Mouse (Mus musculus) liver, embryonic 18 days (tissue): Measurements from ENCODE around the gene E130218I03Rik. TPM values are rescaled to one million over a fixed set of nuclear protein-coding genes. Genes with fewer than 3 reads are reported as not detected.

Experiments used
- polyA plus RNA-seq: library from polyadenylated mRNA; depleted of rRNA; stranded (reverse); fragments of >200 nt; gene quantifications from 2 replicates; pipeline ENCODE4 v1.2.3, GENCODE M21; 2012; rRNA removed

The E130218I03Rik gene
- polyA plus RNA-seq, result not detected in 2 replicates

GRCm38 (mm10) chr4:134243516-134244250, at the start of gene E130218I03Rik:
E130218I03Rik (plus strand) TSS chr4:134243662.

GRCm38 (mm10) chr4:134202904-134203303, 40.6 kb upstream of the E130218I03Rik start, which contains the start of gene Gm7534:
Gm7534 (minus strand) TSS chr4:134203004.

GRCm38 (mm10) chr4:134227194-134227593, 16.3 kb upstream of the E130218I03Rik start, which contains the start of gene Catsper4:
Catsper4 (minus strand) TSS chr4:134227383.

GRCm38 (mm10) chr4:134238279-134238651, 5.2 kb upstream of the E130218I03Rik start, which contains the start of gene Cnksr1:
Cnksr1 (minus strand) TSS chr4:134238399.

GRCm38 (mm10) chr4:134245148-134245843, 1.8 kb downstream of the E130218I03Rik start, which contains the start of gene Zfp593:
Zfp593 (minus strand) TSS chr4:134245592.

GRCm38 (mm10) chr4:134246719-134247258, 3.3 kb downstream of the E130218I03Rik start, which contains the start of gene Gm30191:
Gm30191 (plus strand) TSS chr4:134246935.

GRCm38 (mm10) chr4:134253722-134254324, 10.4 kb downstream of the E130218I03Rik start, which contains the start of gene Grrp1:
Grrp1 (minus strand) TSS chr4:134254106.

GRCm38 (mm10) chr4:134287575-134288025, 44.1 kb downstream of the E130218I03Rik start, which contains the start of gene Pdik1l:
Pdik1l (minus strand) TSS chr4:134287895.

Other genes with a start within 250 kb of the E130218I03Rik start
- 13.7 and 17.0 TPM in 2 replicates for gene Dhdds, start 242.7 kb upstream of the E130218I03Rik start, polyA plus RNA-seq
- 2.5 and 2.7 TPM in 2 replicates for gene Lin28a, start 224.8 kb upstream of the E130218I03Rik start, polyA plus RNA-seq
- gene Zfp683, start 189.8 kb upstream of the E130218I03Rik start, polyA plus RNA-seq, result 0.16 and 0.19 TPM in 2 replicates
- gene Crybg2, start 182.8 kb upstream of the E130218I03Rik start, polyA plus RNA-seq, result 0.42 and 0.64 TPM in 2 replicates
- 76.3 and 82.7 TPM in 2 replicates for gene Cd52, start 148.6 kb upstream of the E130218I03Rik start, polyA plus RNA-seq
- 1.2 and 1.6 TPM in 2 replicates for gene Ubxn11, start 141.1 kb upstream of the E130218I03Rik start, polyA plus RNA-seq
- gene Sh3bgrl3, start 114.9 kb upstream of the E130218I03Rik start, polyA plus RNA-seq, result 108 and 113 TPM in 2 replicates
- gene Cep85, start 56.5 kb upstream of the E130218I03Rik start, polyA plus RNA-seq, result 19.8 and 21.9 TPM in 2 replicates
- not detected in 2 replicates for gene Gm7534, start 40.7 kb upstream of the E130218I03Rik start, polyA plus RNA-seq
- gene Catsper4, start 16.3 kb upstream of the E130218I03Rik start, polyA plus RNA-seq, result 0.01 and 0.02 TPM in 2 replicates
- gene Cnksr1, start 5.3 kb upstream of the E130218I03Rik start, polyA plus RNA-seq, result 0.17 and 0.25 TPM in 2 replicates
- 4.9 and 5.3 TPM in 2 replicates for gene Zfp593, start 1.9 kb downstream of the E130218I03Rik start, polyA plus RNA-seq
- not detected in 2 replicates for gene Gm30191, start 3.3 kb downstream of the E130218I03Rik start, polyA plus RNA-seq
- gene Grrp1, start 10.4 kb downstream of the E130218I03Rik start, polyA plus RNA-seq, result 1.3 and 1.4 TPM in 2 replicates
- gene Pdik1l, start 44.2 kb downstream of the E130218I03Rik start, polyA plus RNA-seq, result 3.4 TPM in 2 replicates
- gene Trim63, start 71.5 kb downstream of the E130218I03Rik start, polyA plus RNA-seq, result 0.14 and 0.17 TPM in 2 replicates
- 0.01 and 0.02 TPM in 2 replicates for gene Slc30a2, start 99.5 kb downstream of the E130218I03Rik start, polyA plus RNA-seq
- gene Extl1, start 140.2 kb downstream of the E130218I03Rik start, polyA plus RNA-seq, result 0.38 and 0.41 TPM in 2 replicates
- 18.1 and 20.3 TPM in 2 replicates for gene Pafah2, start 152.7 kb downstream of the E130218I03Rik start, polyA plus RNA-seq
- gene Stmn1, start 224.7 kb downstream of the E130218I03Rik start, polyA plus RNA-seq, result 43.6 and 45.0 TPM in 2 replicates